Mouse (Mus musculus) lung, postnatal 0 days (tissue): Measurements from ENCODE around the gene Smtnl1. TPM values are rescaled to one million over a fixed set of nuclear protein-coding genes. Genes with fewer than 3 reads are reported as not detected.

Source experiments
- ATAC-seq: fragments of 200-750 bp; cut with Nextera tagmentation; 2 replicates; pipeline ENCODE4 v1.8.0; 2017; ENCODE audit warnings: moderate library complexity
- DNase-seq: peaks from one replicate; pipeline ENCODE4 v3.0.0-alpha.2; 2016; ENCODE audit warnings: low spot score
- H3K27ac ChIP-seq: fragments of 300-500 bp; sonication (generic); 2 replicates; pipeline ENCODE4 v1.5.1; 2014; ENCODE audit warnings: antibody characterized with exemption, mild to moderate bottlenecking, low read length, mixed read lengths
- H3K27me3 ChIP-seq: fragments of 300-500 bp; sonication (generic); replicated peaks from 2 replicates; pipeline ENCODE4 v1.6.1; 2014; ENCODE audit warnings: low read length, mixed read lengths; ENCODE audit not compliant: insufficient read depth
- H3K36me3 ChIP-seq: fragments of 300-500 bp; sonication (generic); 2 replicates; pipeline ENCODE4 v1.6.1; 2014; ENCODE audit warnings: low read length, mixed read lengths; ENCODE audit not compliant: insufficient read depth
- H3K4me1 ChIP-seq: fragments of 300-500 bp; sonication (generic); 2 replicates; pipeline ENCODE4 v1.6.1; 2014; ENCODE audit warnings: antibody characterized with exemption, low read depth, low read length, mixed read lengths; ENCODE audit not compliant: insufficient read depth
- H3K4me2 ChIP-seq: fragments of 300-500 bp; sonication (generic); replicated peaks from 2 replicates; pipeline ENCODE4 v1.6.1; 2014; ENCODE audit warnings: low read depth, mild to moderate bottlenecking, low read length, moderate library complexity, mixed read lengths
- H3K4me3 ChIP-seq: fragments of 300-500 bp; sonication (generic); 2 replicates; pipeline ENCODE4 v1.5.1; 2014; ENCODE audit warnings: low read depth, low read length
- H3K9ac ChIP-seq: fragments of 300-500 bp; sonication (generic); replicated peaks from 2 replicates; pipeline ENCODE4 v1.6.1; 2014; ENCODE audit warnings: low read depth, mild to moderate bottlenecking
- H3K9me3 ChIP-seq: fragments of 300-500 bp; sonication (generic); 2 replicates; pipeline ENCODE4 v1.6.1; 2016; ENCODE audit warnings: low read length, mixed read lengths
- CTCF ChIP-seq: IDR thresholded peaks from 2 replicates; pipeline ENCODE4 v1.5.1; 2016; ENCODE audit warnings: antibody characterized with exemption, mild to moderate bottlenecking
- EP300 ChIP-seq: IDR thresholded peaks from 2 replicates; pipeline ENCODE4 v1.6.1; 2016; ENCODE audit warnings: antibody characterized with exemption, mild to moderate bottlenecking, control low read depth
- WGBS: fragments of 180-500 bp; shearing (Covaris S2); extraction: QIAGEN DNeasy Blood & Tissue Kit; methylation state at CpG from one replicate; pipeline ENCODE4 v1.1.7; 2014; 5-methylcytosine and 5-hydroxymethylcytosine counted together
- polyA plus RNA-seq: library from polyadenylated mRNA; unstranded; fragments of >200 nt; fragmentation: Nextera tagmentation; extraction: Ambion mirVana; gene quantifications from 2 replicates; pipeline ENCODE4 v1.2.1, GENCODE M21; 2015

Smtnl1 gene
- polyA plus RNA-seq, result 0.44 and 0.53 TPM in 2 replicates

GRCm38 (mm10) chr2:84822552-84822951 lies at the start of gene Smtnl1:
Smtnl1 (minus strand) TSS chr2:84822652.
- TF ChIP-seq EP300 (no peak), CTCF (no peak)
- Histone ChIP-seq H3K9me3 (no peaks in the 10 kb centered on the region), H3K4me3 (no peak within 1 kb of the TSS), H3K36me3 (no peaks in the 10 kb centered on the region), H3K27me3 (no peaks in the 10 kb centered on the region; the same call in 1 of the 2 replicates), H3K27ac (no peak within 1 kb of the TSS), H3K4me1 (peaks cover 1% of the 10 kb centered on the region; the same call in 1 of the 2 replicates), H3K4me2 (no peak within 1 kb of the TSS), H3K9ac (no peak within 1 kb of the TSS)
- ATAC-seq (no peak), DNase-seq (no peak)
- WGBS, result 32% methylated on average over 13 of the region's 13 CpGs

GRCm38 (mm10) chr2:84870623-84871160 lies 48.2 kb upstream of the Smtnl1 start:
- H3K4me3 ChIP-seq, result no peak overlapping the region
- H3K4me1 ChIP-seq, result peaks cover 5% of the 10 kb centered on the region
- no peak overlapping the region for H3K4me2 ChIP-seq
- WGBS, result 60% methylated on average over 4 of the region's 4 CpGs
- TF ChIP-seq EP300 (no peak), CTCF (peak; percentile 54)
- H3K27me3 ChIP-seq, result peaks cover 29% of the 10 kb centered on the region
- H3K9me3 ChIP-seq, result no peaks in the 10 kb centered on the region
- no peaks in the 10 kb centered on the region for H3K36me3 ChIP-seq
- ATAC-seq (no peak), DNase-seq (peak; percentile 13)
- H3K9ac ChIP-seq, result no peak overlapping the region
- H3K27ac ChIP-seq, result no peak overlapping the region

- ATAC-seq (no peak), DNase-seq (no peak)
- Histone ChIP-seq H3K27ac (no peak overlapping the region), H3K4me1 (peaks cover 5% of the 10 kb centered on the region), H3K36me3 (no peaks in the 10 kb centered on the region), H3K4me3 (no peak overlapping the region), H3K9ac (no peak overlapping the region), H3K9me3 (no peaks in the 10 kb centered on the region), H3K27me3 (peaks cover 21% of the 10 kb centered on the region), H3K4me2 (no peak overlapping the region)
- 52% methylated on average over 2 of the region's 2 CpGs for WGBS
- TF ChIP-seq CTCF, result no peak
- TF ChIP-seq EP300, result no peak
Measured at GRCm38 (mm10) chr2:84868977-84869376, 46.5 kb upstream of the Smtnl1 start.

- DNase-seq (peak; percentile 61), ATAC-seq (0 out of 2 replicates have a peak, but pooled peaks have one; percentile 11)
- Histone ChIP-seq H3K4me1 (peaks cover 5% of the 10 kb centered on the region), H3K4me3 (no peak overlapping the region), H3K27ac (no peak overlapping the region), H3K4me2 (no peak overlapping the region), H3K27me3 (peaks cover 21% of the 10 kb centered on the region), H3K9me3 (no peaks in the 10 kb centered on the region), H3K36me3 (no peaks in the 10 kb centered on the region), H3K9ac (no peak overlapping the region)
- no peak for TF ChIP-seq EP300
- TF ChIP-seq CTCF, result peak; percentile 88
- 5% methylated on average over 5 of the region's 5 CpGs for WGBS
Measured at GRCm38 (mm10) chr2:84868521-84868943, 46.1 kb upstream of the Smtnl1 start.

GRCm38 (mm10) chr2:84865616-84866571 lies 43.4 kb upstream of the Smtnl1 start:
- Histone ChIP-seq H3K4me1 (no peaks in the 10 kb centered on the region), H3K27ac (no peak overlapping the region), H3K27me3 (peaks cover 7% of the 10 kb centered on the region; the same call in 1 of the 2 replicates), H3K9ac (no peak overlapping the region), H3K36me3 (no peaks in the 10 kb centered on the region), H3K4me3 (peak overlapping the region; percentile 16), H3K9me3 (no peaks in the 10 kb centered on the region), H3K4me2 (peak overlapping the region; percentile 46)
- peak; percentile 87 for TF ChIP-seq CTCF
- no peak for TF ChIP-seq EP300
- under 1% methylated on average over 39 of the region's 47 CpGs for WGBS
- ATAC-seq (peak; percentile 47), DNase-seq (peak; percentile 52)

GRCm38 (mm10) chr2:84862231-84862630 lies 39.8 kb upstream of the Smtnl1 start:
- no peaks in the 10 kb centered on the region for H3K9me3 ChIP-seq
- H3K4me2 ChIP-seq, result no peak overlapping the region
- no peaks in the 10 kb centered on the region for H3K36me3 ChIP-seq
- no peak for ATAC-seq
- H3K4me3 ChIP-seq, result no peak overlapping the region
- H3K27me3 ChIP-seq, result peaks cover 7% of the 10 kb centered on the region; the same call in 1 of the 2 replicates
- no peak for DNase-seq
- no peak for TF ChIP-seq CTCF
- TF ChIP-seq EP300, result no peak
- no peaks in the 10 kb centered on the region for H3K4me1 ChIP-seq
- H3K27ac ChIP-seq, result no peak overlapping the region
- WGBS, result 70% methylated on average over 3 of the region's 3 CpGs
- H3K9ac ChIP-seq, result no peak overlapping the region
